Mouse (Mus musculus) ovary, adult 18-20 months (tissue): ENCODE results near the gene Ankrd60.
A peak's percentile ranks its signal among the peaks of the same experiment; 100 is the strongest.

Experiments used
- DNase-seq: peaks from one replicate; pipeline ENCODE4 v3.0.0; 2022; ENCODE audit warnings: low spot score, mixed read lengths

Gene Ankrd60

GRCm38 (mm10) chr2:173577669-173578557 lies at the start of gene Ankrd60:
Gene Ankrd60, minus strand, starts transcription at chr2:173578365.
- no peak for DNase-seq

GRCm38 (mm10) chr2:173625786-173626185 lies 47.6 kb upstream of the Ankrd60 start:
- DNase-seq: no peak

GRCm38 (mm10) chr2:173624667-173625066 lies 46.5 kb upstream of the Ankrd60 start:
- DNase-seq: no peak

GRCm38 (mm10) chr2:173622173-173622601 lies 44.0 kb upstream of the Ankrd60 start:
- DNase-seq: no peak

GRCm38 (mm10) chr2:173620645-173621044 lies 42.5 kb upstream of the Ankrd60 start:
- no peak for DNase-seq

GRCm38 (mm10) chr2:173619132-173619531 lies 41.0 kb upstream of the Ankrd60 start:
- DNase-seq: no peak

- no peak for DNase-seq
Observed at GRCm38 (mm10) chr2:173616156-173616555, 38.0 kb upstream of the Ankrd60 start.

- no peak for DNase-seq
Observed at GRCm38 (mm10) chr2:173615378-173616081, 37.4 kb upstream of the Ankrd60 start.

GRCm38 (mm10) chr2:173608020-173608958 lies 30.1 kb upstream of the Ankrd60 start:
- DNase-seq: no peak

- DNase-seq: no peak
Observed at GRCm38 (mm10) chr2:173606415-173606804, 28.2 kb upstream of the Ankrd60 start.

- no peak for DNase-seq
Observed at GRCm38 (mm10) chr2:173605713-173606414, 27.7 kb upstream of the Ankrd60 start.

- no peak for DNase-seq
Observed at GRCm38 (mm10) chr2:173601861-173602260, 23.7 kb upstream of the Ankrd60 start.

- DNase-seq: no peak
Observed at GRCm38 (mm10) chr2:173595374-173595781, 17.2 kb upstream of the Ankrd60 start.

- peak; percentile 41 for DNase-seq
Observed at GRCm38 (mm10) chr2:173594313-173595063, 16.3 kb upstream of the Ankrd60 start.

GRCm38 (mm10) chr2:173593841-173594240 lies 15.7 kb upstream of the Ankrd60 start:
- DNase-seq: no peak

- no peak for DNase-seq
Observed at GRCm38 (mm10) chr2:173592781-173593180, 14.6 kb upstream of the Ankrd60 start.

GRCm38 (mm10) chr2:173587411-173587810 lies 9.2 kb upstream of the Ankrd60 start:
- no peak for DNase-seq

GRCm38 (mm10) chr2:173586118-173586968 lies 8.2 kb upstream of the Ankrd60 start:
- DNase-seq: peak; percentile 44

GRCm38 (mm10) chr2:173585387-173586117 lies 7.4 kb upstream of the Ankrd60 start:
- DNase-seq: no peak
